25 mouse cellular contexts compared by ENCODE assay signal in genomic region chr11:72420460-72421122, GRCm38 (mm10). TPM values are rescaled to one million over a fixed set of nuclear protein-coding genes. Genes with fewer than 3 reads are reported as not detected.
"Had no signal": no experiment of that assay in that cellular context is flagged by ENCODE, and none has a peak within 500 bp of the region (broad histone marks: within the 10 kb centered on the region; RNA-seq: fewer than 3 reads in every experiment).

No protein-coding gene starts in this region.

- H3K27ac ChIP-seq: left cerebral cortex, adult 2 months; liver, embryonic 13.5 days; macrophage; midbrain, embryonic 12.5 days; midbrain, embryonic 15.5 days; neural tube, embryonic 12.5 days; neural tube, embryonic 15.5 days; stomach, postnatal 0 days had no signal

- H3K27me3 ChIP-seq: liver, embryonic 13.5 days; midbrain, embryonic 15.5 days; neural tube, embryonic 12.5 days; neural tube, embryonic 15.5 days had no signal

- H3K9me3 ChIP-seq: liver, embryonic 13.5 days; midbrain, embryonic 12.5 days; midbrain, embryonic 15.5 days; neural tube, embryonic 12.5 days; neural tube, embryonic 15.5 days had no signal

- DNase-seq: kidney, adult 11 months; kidney, adult 8-10 months; kidney, postnatal 14 days; liver, embryonic 13.5 days; lung, adult 2 months; lung, postnatal 14 days; right cerebral cortex, adult 18-20 months; right cerebral cortex, postnatal 14 days; right cerebral cortex, postnatal 4 days; thymus, adult 2 months; thymus, postnatal 14 days had no signal

- H3K36me3 ChIP-seq: liver, embryonic 13.5 days; midbrain, embryonic 12.5 days; midbrain, embryonic 15.5 days; neural tube, embryonic 12.5 days; neural tube, embryonic 15.5 days had no signal

- H3K4me3 ChIP-seq: left cerebral cortex, adult 2 months; liver, embryonic 13.5 days; midbrain, embryonic 12.5 days; midbrain, embryonic 15.5 days; neural tube, embryonic 12.5 days; neural tube, embryonic 15.5 days had no signal

- H3K9ac ChIP-seq: liver, embryonic 13.5 days; midbrain, embryonic 12.5 days; midbrain, embryonic 15.5 days; neural tube, embryonic 12.5 days; neural tube, embryonic 15.5 days had no signal

RNA-seq across cellular contexts. Expression of gene Smtnl2, which starts 9.1 kb away (rescaled TPM):
- total RNA-seq: megakaryocyte, adult 5-6 weeks had no signal
- polyA plus RNA-seq: macrophage had no signal

RNA-seq across cellular contexts. Expression of gene Ggt6, which starts 14.7 kb away (rescaled TPM):
- total RNA-seq: left cerebral cortex, postnatal 10 days; megakaryocyte, adult 5-6 weeks had no signal
- polyA plus RNA-seq: limb, embryonic 11.5 days; liver, embryonic 13.5 days; lung, embryonic 16.5 days; macrophage; midbrain, embryonic 12.5 days; midbrain, embryonic 15.5 days; neural tube, embryonic 12.5 days; neural tube, embryonic 15.5 days had no signal

RNA-seq across cellular contexts. Expression of gene Tekt1, which starts 58.3 kb away (rescaled TPM):
- total RNA-seq: liver, adult 2 months; megakaryocyte, adult 5-6 weeks had no signal
- polyA plus RNA-seq: large intestine, adult 2 months; liver, adult 2 months; liver, embryonic 13.5 days; liver, embryonic 16.5 days; macrophage; stomach, postnatal 0 days had no signal
